Mouse (Mus musculus) urinary bladder, postnatal 14 days (tissue): Measurements from ENCODE around the gene Rbfox1.
A peak's percentile ranks its signal among the peaks of the same experiment; 100 is the strongest.

Experiments used
- DNase-seq: peaks from one replicate; pipeline ENCODE4 v3.0.0; 2021; ENCODE audit warnings: low spot score

Gene Rbfox1

GRCm38 (mm10) chr16:7374146-7374545, 1489.0 kb downstream of the Rbfox1 start:
- no peak for DNase-seq

- no peak for DNase-seq
Measured at GRCm38 (mm10) chr16:7374674-7375073, 1489.5 kb downstream of the Rbfox1 start.

- DNase-seq: no peak
Measured at GRCm38 (mm10) chr16:7396101-7396500, 1510.9 kb downstream of the Rbfox1 start.

- DNase-seq: no peak
Measured at GRCm38 (mm10) chr16:7404766-7405492, 1519.8 kb downstream of the Rbfox1 start.

- no peak for DNase-seq
Measured at GRCm38 (mm10) chr16:7407862-7408640, 1522.9 kb downstream of the Rbfox1 start.

- peak; percentile 4 for DNase-seq
Measured at GRCm38 (mm10) chr16:7419655-7420281, 1534.6 kb downstream of the Rbfox1 start.

- DNase-seq: no peak
Measured at GRCm38 (mm10) chr16:7425386-7426089, 1540.4 kb downstream of the Rbfox1 start.

GRCm38 (mm10) chr16:7433296-7433695, 1548.1 kb downstream of the Rbfox1 start:
- DNase-seq: no peak

- DNase-seq: no peak
Measured at GRCm38 (mm10) chr16:7446791-7447290, 1561.7 kb downstream of the Rbfox1 start.

- DNase-seq: no peak
Measured at GRCm38 (mm10) chr16:7447718-7448649, 1562.8 kb downstream of the Rbfox1 start.

GRCm38 (mm10) chr16:7451193-7451592, 1566.0 kb downstream of the Rbfox1 start:
- DNase-seq: no peak

GRCm38 (mm10) chr16:7457571-7457970, 1572.4 kb downstream of the Rbfox1 start:
- DNase-seq: no peak
